Mouse (Mus musculus): ENCODE results near the gene Hdgfl3.

- TF ChIP-seq ZMIZ1 (IDR thresholded peaks at IDR 0.05; ENCODE audit: low read depth, low read length) (no peak), TBP (conservative IDR thresholded peaks at IDR 0.05; ENCODE audit: low read depth, low read length) (no peak), HCFC1 (IDR thresholded peaks at IDR 0.05; ENCODE audit: low read depth, low read length) (no peak), UBTF (IDR thresholded peaks at IDR 0.05; ENCODE audit: low read depth, low read length) (no peak), CTCF (conservative IDR thresholded peaks at IDR 0.05 in 1 of 2, IDR thresholded peaks at IDR 0.05 in 1 of 2; ENCODE audit: low read depth in 2 of 2, low read length in 2 of 2) (no peak), POLR2A (IDR thresholded peaks at IDR 0.05; ENCODE audit: low read depth, low read length) (no peak)
Observed at GRCm38 (mm10) chr7:81860996-81861395, 73.3 kb downstream of the Hdgfl3 start.
